Mouse (Mus musculus): ENCODE results near the gene Gins3.

DNA sequence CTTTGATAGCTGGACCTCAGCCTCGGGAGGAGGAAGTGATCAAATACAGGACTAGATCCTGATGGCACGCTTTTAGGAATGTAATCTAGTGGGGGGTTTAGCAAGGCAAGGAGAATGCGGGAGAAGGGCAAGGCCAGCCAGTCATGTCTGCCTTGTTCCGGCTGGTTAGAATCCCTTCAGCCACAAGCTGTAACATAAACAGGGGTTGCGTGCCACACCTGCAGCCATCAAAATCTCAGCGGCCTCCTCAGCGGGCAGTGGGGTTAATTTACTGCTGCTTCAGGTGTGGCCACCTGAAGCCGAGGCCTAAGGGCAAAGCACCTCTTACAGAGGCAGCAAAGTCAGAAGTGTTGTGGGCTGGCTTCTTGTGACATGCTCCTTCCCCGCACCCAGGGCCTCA, 43.4 kb downstream of the Gins3 start, which contains the start of gene Ndrg4:
- no peak for TF ChIP-seq CTCF (IDR thresholded peaks at IDR 0.05; ENCODE audit: extremely low read depth, insufficient read length, insufficient replicate concordance, low read depth, low read length)
- no peak for TF ChIP-seq POLR2A (IDR thresholded peaks at IDR 0.05; ENCODE audit: low read depth, low read length)

Measured in small intestine, adult 2 months (tissue).